Mouse (Mus musculus) stomach, postnatal 0 days (tissue): ENCODE data around the gene Zap70. TPM values are rescaled to one million over a fixed set of nuclear protein-coding genes. Genes with fewer than 3 reads are reported as not detected.

Experiments used
- ATAC-seq: fragments of 200-750 bp; cut with Nextera tagmentation; 2 replicates; pipeline ENCODE4 v1.8.0; 2017; ENCODE audit not compliant: low FRiP score, low TSS enrichment
- DNase-seq: peaks from one replicate; pipeline ENCODE4 v3.0.0-alpha.2; 2016; ENCODE audit warnings: low spot score
- H3K27ac ChIP-seq: fragments of 300-500 bp; sonication (generic); replicated peaks from 2 replicates; pipeline ENCODE4 v1.5.1; 2014; ENCODE audit warnings: mild to moderate bottlenecking, control low read depth
- H3K27me3 ChIP-seq: fragments of 300-500 bp; sonication (generic); 2 replicates; pipeline ENCODE4 v1.6.1; 2014; ENCODE audit warnings: low read length; ENCODE audit not compliant: control insufficient read depth, insufficient read depth
- H3K36me3 ChIP-seq: fragments of 300-500 bp; sonication (generic); 2 replicates; pipeline ENCODE4 v1.6.1; 2014; ENCODE audit warnings: low read length, mixed read lengths; ENCODE audit not compliant: control insufficient read depth, insufficient read depth
- H3K4me1 ChIP-seq: fragments of 300-500 bp; sonication (generic); replicated peaks from 2 replicates; pipeline ENCODE4 v1.6.1; 2014; ENCODE audit warnings: antibody characterized with exemption; ENCODE audit not compliant: control insufficient read depth, insufficient read depth
- H3K4me2 ChIP-seq: fragments of 300-500 bp; sonication (generic); replicated peaks from 2 replicates; pipeline ENCODE4 v1.6.1; 2014; ENCODE audit warnings: low read depth, mild to moderate bottlenecking, control low read depth, moderate library complexity
- H3K4me3 ChIP-seq: fragments of 300-500 bp; sonication (generic); 2 replicates; pipeline ENCODE4 v1.5.1; 2014; ENCODE audit warnings: low read depth, low read length, control low read depth
- H3K9ac ChIP-seq: fragments of 300-500 bp; sonication (generic); 2 replicates; pipeline ENCODE4 v1.6.1; 2014; ENCODE audit warnings: mild to moderate bottlenecking, low read length, control low read depth, mixed read lengths
- H3K9me3 ChIP-seq: fragments of 300-500 bp; sonication (generic); 2 replicates; pipeline ENCODE4 v1.6.1; 2016; ENCODE audit warnings: low read length; ENCODE audit not compliant: control insufficient read depth
- CTCF ChIP-seq: IDR thresholded peaks from 2 replicates; pipeline ENCODE4 v1.5.1; 2016; ENCODE audit warnings: antibody characterized with exemption, low read depth, mild to moderate bottlenecking, moderate library complexity
- EP300 ChIP-seq: optimal IDR thresholded peaks from 2 replicates; pipeline ENCODE3; 2016; ENCODE audit warnings: antibody characterized with exemption
- WGBS: fragments of 180-500 bp; shearing (Covaris S2); extraction: QIAGEN DNeasy Blood & Tissue Kit; methylation state at CpG from one replicate; pipeline ENCODE4 v1.1.7; 2014; 5-methylcytosine and 5-hydroxymethylcytosine counted together
- polyA plus RNA-seq: library from polyadenylated mRNA; unstranded; fragments of >200 nt; fragmentation: Nextera tagmentation; extraction: Ambion mirVana; gene quantifications from 2 replicates; pipeline ENCODE4 v1.2.1, GENCODE M21; 2015

The Zap70 gene
- 0.25 and 0.42 TPM in 2 replicates for polyA plus RNA-seq

- no peaks in the 10 kb centered on the region for H3K36me3 ChIP-seq
- ATAC-seq (no peak), DNase-seq (no peak)
- H3K4me1 ChIP-seq, result no peaks in the 10 kb centered on the region
- H3K9me3 ChIP-seq, result no peaks in the 10 kb centered on the region
- no peak within 1 kb of the TSS for H3K4me3 ChIP-seq
- H3K27ac ChIP-seq, result no peak within 1 kb of the TSS
- H3K9ac ChIP-seq, result no peak within 1 kb of the TSS
- WGBS, result 81% methylated on average over 11 of the region's 11 CpGs
- H3K27me3 ChIP-seq, result no peaks in the 10 kb centered on the region
- no peak for TF ChIP-seq EP300
- H3K4me2 ChIP-seq, result no peak within 1 kb of the TSS
Observed at GRCm38 (mm10) chr1:36761568-36761967, at the start of gene Zap70. TSS of gene Zap70 (plus strand) at chr1:36761798.

- no peak within 1 kb of the TSS for H3K4me2 ChIP-seq
- H3K36me3 ChIP-seq, result no peaks in the 10 kb centered on the region
- H3K9ac ChIP-seq, result no peak within 1 kb of the TSS
- H3K27me3 ChIP-seq, result no peaks in the 10 kb centered on the region
- H3K4me3 ChIP-seq, result no peak within 1 kb of the TSS
- H3K9me3 ChIP-seq, result no peaks in the 10 kb centered on the region
- WGBS, result 70% methylated on average over 5 of the region's 5 CpGs
- no peaks in the 10 kb centered on the region for H3K4me1 ChIP-seq
- ATAC-seq, result no peak
- H3K27ac ChIP-seq, result no peak within 1 kb of the TSS
- DNase-seq, result no peak
- TF ChIP-seq CTCF (no peak), EP300 (no peak)
Observed at GRCm38 (mm10) chr1:36714311-36714710, 47.3 kb upstream of the Zap70 start, which contains the start of gene Actr1b. TSS of gene Actr1b (minus strand) at chr1:36714422.

GRCm38 (mm10) chr1:36718786-36719185, 42.8 kb upstream of the Zap70 start:
- Histone ChIP-seq H3K27me3 (no peaks in the 10 kb centered on the region), H3K9me3 (no peaks in the 10 kb centered on the region), H3K9ac (no peak overlapping the region), H3K4me3 (no peak overlapping the region), H3K36me3 (no peaks in the 10 kb centered on the region), H3K4me2 (no peak overlapping the region), H3K27ac (no peak overlapping the region), H3K4me1 (no peaks in the 10 kb centered on the region)
- TF ChIP-seq CTCF, result no peak
- no peak for TF ChIP-seq EP300
- WGBS, result 88% methylated on average over 1 of the region's 1 CpGs
- ATAC-seq, result no peak
- no peak for DNase-seq

GRCm38 (mm10) chr1:36723146-36724056, 38.2 kb upstream of the Zap70 start:
- no peak overlapping the region for H3K9ac ChIP-seq
- H3K4me1 ChIP-seq, result no peaks in the 10 kb centered on the region
- 55% methylated on average over 16 of the region's 16 CpGs for WGBS
- no peaks in the 10 kb centered on the region for H3K27me3 ChIP-seq
- TF ChIP-seq CTCF (no peak), EP300 (no peak)
- no peak for DNase-seq
- no peak overlapping the region for H3K4me2 ChIP-seq
- H3K4me3 ChIP-seq, result no peak overlapping the region
- no peaks in the 10 kb centered on the region for H3K36me3 ChIP-seq
- no peaks in the 10 kb centered on the region for H3K9me3 ChIP-seq
- H3K27ac ChIP-seq, result no peak overlapping the region
- no peak for ATAC-seq

GRCm38 (mm10) chr1:36724057-36724431, 37.6 kb upstream of the Zap70 start:
- no peaks in the 10 kb centered on the region for H3K36me3 ChIP-seq
- DNase-seq (no peak), ATAC-seq (no peak)
- no peak overlapping the region for H3K4me2 ChIP-seq
- no peak overlapping the region for H3K27ac ChIP-seq
- no peaks in the 10 kb centered on the region for H3K4me1 ChIP-seq
- H3K9me3 ChIP-seq, result no peaks in the 10 kb centered on the region
- 64% methylated on average over 4 of the region's 4 CpGs for WGBS
- H3K27me3 ChIP-seq, result no peaks in the 10 kb centered on the region
- H3K9ac ChIP-seq, result no peak overlapping the region
- no peak overlapping the region for H3K4me3 ChIP-seq
- TF ChIP-seq CTCF, result no peak
- no peak for TF ChIP-seq EP300

- Histone ChIP-seq H3K9me3 (no peaks in the 10 kb centered on the region), H3K4me2 (no peak overlapping the region), H3K4me1 (no peaks in the 10 kb centered on the region), H3K9ac (no peak overlapping the region), H3K27ac (no peak overlapping the region), H3K36me3 (no peaks in the 10 kb centered on the region), H3K4me3 (no peak overlapping the region), H3K27me3 (no peaks in the 10 kb centered on the region)
- 5% methylated on average over 4 of the region's 4 CpGs for WGBS
- ATAC-seq (peak; percentile 59), DNase-seq (peak; percentile 82)
- TF ChIP-seq EP300 (no peak), CTCF (peak; percentile 93)
Observed at GRCm38 (mm10) chr1:36737300-36737699, 24.3 kb upstream of the Zap70 start.
